Mouse (Mus musculus) 3T3-L1 (cell line): Measurements from ENCODE around the gene Zfp955a.
"Not testable (repeated sequence)": the region's sequence is repeated elsewhere in the genome, so short reads cannot be mapped to it uniquely, and the experiment has no call there.

Experiments
- DNase-seq: peaks from one replicate; pipeline ENCODE4 v3.0.0-alpha.2; 2015; ENCODE audit warnings: low read depth, low spot score

Gene Zfp955a

DNA sequence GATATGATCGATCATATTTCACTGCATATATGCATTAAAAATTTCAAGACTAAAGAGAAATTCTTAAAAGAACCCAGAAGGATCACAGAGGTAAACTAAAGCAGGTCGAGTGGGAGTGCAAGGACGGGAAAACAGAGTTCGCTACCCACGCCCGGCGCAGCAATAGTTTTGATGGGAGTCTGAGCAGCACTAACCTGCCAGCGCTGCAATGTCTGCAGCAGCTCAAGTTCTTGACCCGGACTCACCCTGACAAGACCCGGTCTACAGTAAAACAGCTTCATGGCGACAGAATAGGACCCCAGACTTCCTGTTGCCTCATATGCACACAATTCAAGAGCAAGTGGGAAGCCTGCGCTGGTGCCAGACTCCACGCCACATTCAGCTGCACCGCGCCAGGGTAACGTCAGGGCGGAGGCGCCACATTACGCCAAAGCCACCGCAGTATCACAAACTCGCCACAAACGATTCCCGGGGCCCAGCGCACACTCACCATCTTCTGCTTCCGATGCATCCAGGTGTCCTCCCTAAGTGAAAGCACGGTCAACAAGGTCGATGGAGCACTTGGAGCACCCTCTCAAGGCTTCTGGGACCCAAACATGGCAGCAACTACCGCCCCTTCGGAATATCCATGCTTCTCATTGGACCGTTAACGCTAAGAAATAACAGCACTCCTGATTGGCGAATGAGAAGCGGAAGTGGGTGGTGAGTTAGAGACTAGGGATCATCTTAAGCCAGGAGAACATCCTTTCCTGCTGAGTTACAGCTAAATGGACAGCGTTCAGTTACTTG is at the start of gene Zfp955a:
TSS of gene Zfp955a (minus strand) at position 616 of the 789 bp plus-strand sequence.
- not testable (repeated sequence) for DNase-seq

- not testable (repeated sequence) for DNase-seq
Observed at GRCm38 (mm10) chr17:33289876-33290149, 34.9 kb upstream of the Zfp955a start.

GRCm38 (mm10) chr17:33289039-33289875 is 34.3 kb upstream of the Zfp955a start, which contains the start of gene Zfp955b:
Gene Zfp955b (plus strand): TSS chr17:33289544.
- not testable (repeated sequence) for DNase-seq

DNA sequence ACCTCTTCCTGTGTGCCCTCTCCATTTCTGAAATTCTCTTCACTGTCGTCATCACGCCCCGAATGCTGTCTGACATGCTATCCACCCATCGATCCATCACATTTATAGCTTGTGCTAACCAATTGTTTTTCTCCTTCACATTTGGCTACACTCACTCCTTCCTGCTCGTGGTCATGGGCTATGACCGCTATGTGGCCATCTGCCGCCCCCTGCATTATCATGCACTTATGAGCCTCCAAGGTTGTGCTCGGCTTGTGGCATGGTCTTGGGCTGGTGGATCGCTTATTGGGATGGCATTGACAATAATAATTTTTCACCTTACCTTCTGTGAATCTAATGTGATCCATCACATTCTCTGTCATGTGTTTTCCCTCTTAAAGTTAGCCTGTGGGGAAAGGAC is 14.0 kb upstream of the Zfp955a start:
- no peak for DNase-seq

- no peak for DNase-seq
Observed at GRCm38 (mm10) chr17:33264376-33264775, 9.4 kb upstream of the Zfp955a start, which contains the start of gene Olfr63. Gene Olfr63 (plus strand): TSS chr17:33264676.

DNA sequence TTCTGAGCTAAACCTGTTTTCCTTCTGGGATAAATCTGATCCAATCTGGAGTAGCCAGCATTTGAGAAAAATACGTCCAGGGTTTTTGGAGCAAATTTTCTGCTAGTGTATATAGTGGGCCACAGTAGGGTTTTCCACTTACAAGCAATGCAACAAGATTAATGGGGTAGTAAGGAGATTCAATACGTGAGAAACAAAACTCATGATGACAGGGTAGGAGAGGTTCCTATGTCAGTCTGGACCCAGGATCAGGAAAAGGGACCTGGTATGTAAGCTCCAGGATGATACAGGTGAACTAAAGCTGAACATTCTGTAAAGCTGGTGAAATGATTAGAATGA is 343 bp upstream of the Zfp955a start:
- not testable (repeated sequence) for DNase-seq

DNA sequence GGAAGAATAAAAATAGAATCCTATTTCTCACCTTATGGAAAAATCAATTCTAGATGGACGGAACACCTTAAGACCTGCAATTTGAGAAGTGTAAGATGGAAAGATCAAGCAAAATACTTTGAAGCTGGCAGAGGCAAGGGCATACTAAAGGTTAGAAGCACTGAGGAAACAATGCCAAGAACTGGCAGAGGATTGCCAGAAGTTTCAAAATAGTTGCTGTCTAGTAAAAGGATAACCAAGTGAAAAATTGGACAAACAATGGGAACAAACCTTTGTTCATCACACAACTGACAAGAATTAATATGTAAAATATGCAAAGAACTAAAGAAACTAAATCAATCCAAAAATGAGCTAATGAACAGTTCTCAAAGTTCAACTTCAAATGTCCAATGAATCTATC is 18.3 kb downstream of the Zfp955a start:
- DNase-seq = not testable (repeated sequence)

DNA sequence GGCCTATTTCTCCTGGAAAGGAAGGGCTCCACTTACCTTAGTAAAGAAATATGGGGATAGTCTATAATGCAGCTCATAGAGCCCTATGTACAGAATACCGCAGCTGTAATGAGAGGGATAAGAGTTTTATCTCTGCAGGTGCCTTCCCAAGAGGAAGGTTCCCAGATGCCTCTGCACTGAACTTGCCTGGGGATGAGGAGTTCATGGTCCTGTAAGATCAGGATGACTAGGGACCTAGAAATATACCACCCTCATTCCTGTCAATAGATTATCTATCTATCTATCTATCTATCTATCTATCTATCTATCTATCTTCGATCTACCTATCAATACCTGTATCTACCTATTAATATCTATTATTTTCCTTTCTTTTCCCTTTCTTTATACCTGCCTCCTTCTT is 33.4 kb downstream of the Zfp955a start, which contains the start of gene Olfr1564:
TSS of gene Olfr1564 (minus strand) at position 101 of the 400 bp plus-strand sequence.
- no peak for DNase-seq

DNA sequence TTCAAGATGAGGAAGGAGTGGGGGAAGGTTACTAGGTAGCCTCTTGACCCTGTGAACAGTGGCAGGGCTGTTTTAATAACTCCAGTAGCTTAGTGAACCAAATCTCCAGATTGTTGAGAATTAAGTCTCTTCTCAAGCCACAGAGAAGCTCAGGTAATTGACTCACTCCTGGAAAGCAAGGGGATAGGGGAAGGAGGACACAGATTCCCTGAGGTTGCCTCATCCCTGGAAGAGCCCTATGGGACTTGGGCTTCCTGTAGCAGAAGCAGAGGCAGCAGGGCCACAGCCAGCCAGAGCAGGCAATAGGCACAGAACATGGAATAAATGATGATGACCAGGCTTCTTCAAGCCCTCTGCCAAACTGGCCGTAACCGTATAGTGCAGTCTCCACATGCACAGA is 63.9 kb downstream of the Zfp955a start, which contains the start of gene Olfr239:
TSS of gene Olfr239 (plus strand) at position 301 of the 400 bp plus-strand sequence.
- not testable (repeated sequence) for DNase-seq
